Mouse (Mus musculus) cerebellum, postnatal 14 days (tissue): ENCODE results near the gene Morc1.

Source experiments
- DNase-seq, 2 experiments: peaks; one replicate each; pipeline ENCODE4 v3.0.0; 2021; ENCODE audit warnings: mixed read lengths in 2 of 2

Morc1 gene

GRCm38 (mm10) chr16:48629710-48630109 lies 198.7 kb downstream of the Morc1 start:
- no peak for DNase-seq

- peak in 1 of 2 experiments; percentile 3 for DNase-seq
Observed at GRCm38 (mm10) chr16:48630466-48630865, 199.4 kb downstream of the Morc1 start.

- no peak for DNase-seq
Observed at GRCm38 (mm10) chr16:48632351-48632750, 201.3 kb downstream of the Morc1 start.

GRCm38 (mm10) chr16:48646246-48646645 lies 215.2 kb downstream of the Morc1 start:
- no peak for DNase-seq

GRCm38 (mm10) chr16:48671696-48672095 lies 240.7 kb downstream of the Morc1 start:
- DNase-seq: peak; percentile 12 to 13

GRCm38 (mm10) chr16:48672664-48673063 lies 241.6 kb downstream of the Morc1 start:
- no peak for DNase-seq

- peak; percentile 91 for DNase-seq
Observed at GRCm38 (mm10) chr16:48675607-48676006, 244.6 kb downstream of the Morc1 start.

- DNase-seq: no peak
Observed at GRCm38 (mm10) chr16:48676205-48676604, 245.2 kb downstream of the Morc1 start.

GRCm38 (mm10) chr16:48677381-48677780 lies 246.3 kb downstream of the Morc1 start:
- no peak for DNase-seq

- no peak for DNase-seq
Observed at GRCm38 (mm10) chr16:48678029-48678428, 247.0 kb downstream of the Morc1 start.
